Mouse (Mus musculus) cerebellum, postnatal 14 days (tissue): ENCODE results near the gene Hpca.

Source experiments
- DNase-seq, 2 experiments: peaks; one replicate each; pipeline ENCODE4 v3.0.0; 2021; ENCODE audit warnings: mixed read lengths in 2 of 2

Gene Hpca

GRCm38 (mm10) chr4:129136189-129136578 is 14.3 kb upstream of the Hpca start:
- peak in 1 of 2 experiments; percentile 53 for DNase-seq

GRCm38 (mm10) chr4:129135637-129136036 is 13.8 kb upstream of the Hpca start:
- no peak for DNase-seq

GRCm38 (mm10) chr4:129134799-129135585 is 13.2 kb upstream of the Hpca start:
- peak; percentile 92 to 96 for DNase-seq

- no peak for DNase-seq
Measured at GRCm38 (mm10) chr4:129130755-129131303, 9.0 kb upstream of the Hpca start.

- peak; percentile 71 to 80 for DNase-seq
Measured at GRCm38 (mm10) chr4:129130149-129130548, 8.3 kb upstream of the Hpca start.

- DNase-seq: no peak
Measured at GRCm38 (mm10) chr4:129129387-129129786, 7.6 kb upstream of the Hpca start.

GRCm38 (mm10) chr4:129128582-129129338 is 6.9 kb upstream of the Hpca start:
- DNase-seq: no peak

- peak; percentile 68 to 80 for DNase-seq
Measured at GRCm38 (mm10) chr4:129125736-129126451, 4.1 kb upstream of the Hpca start.

GRCm38 (mm10) chr4:129124652-129125146 is 2.9 kb upstream of the Hpca start:
- peak; percentile 69 to 74 for DNase-seq

- no peak for DNase-seq
Measured at GRCm38 (mm10) chr4:129122719-129123118, 883 bp upstream of the Hpca start.

- DNase-seq: no peak
Measured at GRCm38 (mm10) chr4:129122107-129122506, 271 bp upstream of the Hpca start.

GRCm38 (mm10) chr4:129120520-129121445 is 1.1 kb downstream of the Hpca start:
- peak; percentile 61 to 67 for DNase-seq

GRCm38 (mm10) chr4:129119708-129120107 is 2.1 kb downstream of the Hpca start:
- no peak for DNase-seq

GRCm38 (mm10) chr4:129117720-129118510 is 3.9 kb downstream of the Hpca start:
- DNase-seq: no peak

- DNase-seq: no peak
Measured at GRCm38 (mm10) chr4:129116703-129117102, 5.1 kb downstream of the Hpca start.

- DNase-seq: peak; percentile 94 to 99
Measured at GRCm38 (mm10) chr4:129113083-129113988, 8.5 kb downstream of the Hpca start.

- DNase-seq: peak in 1 of 2 experiments; percentile 60
Measured at GRCm38 (mm10) chr4:129112231-129112630, 9.6 kb downstream of the Hpca start.

- DNase-seq: peak in 1 of 2 experiments; percentile 59
Measured at GRCm38 (mm10) chr4:129111350-129111749, 10.5 kb downstream of the Hpca start.

- DNase-seq: no peak
Measured at GRCm38 (mm10) chr4:129110804-129111203, 11.0 kb downstream of the Hpca start.

GRCm38 (mm10) chr4:129108624-129109023 is 13.2 kb downstream of the Hpca start:
- no peak for DNase-seq
